Mouse (Mus musculus): ENCODE measurements around the gene Mettl22. TPM values are rescaled to one million over a fixed set of nuclear protein-coding genes. Genes with fewer than 3 reads are reported as not detected.
A peak's percentile ranks its signal among the peaks of the same experiment; 100 is the strongest.

Mettl22 gene
- polyA plus RNA-seq (2012; rRNA removed) = 27.9 and 28.3 TPM in 2 replicates

- Histone ChIP-seq H3K4me1 (replicated peaks; ENCODE audit: control insufficient read depth, insufficient read depth, low read length) (peaks cover 10% of the 10 kb centered on the region), H3K27me3 (ENCODE audit: control insufficient read depth, insufficient read depth, low read length) (no peaks in the 10 kb centered on the region), H3K36me3 (ENCODE audit: control insufficient read depth, insufficient read depth, low read length) (no peaks in the 10 kb centered on the region), H3K4me3 (ENCODE audit: control insufficient read depth, insufficient read depth, low read length) (peak within 1 kb of the TSS; percentile 81), H3K27ac (ENCODE audit: control insufficient read depth, insufficient read depth, low read length) (no peak within 1 kb of the TSS)
- peak; percentile 67; the same call in 1 of the 2 replicates for TF ChIP-seq POLR2A (IDR thresholded peaks at IDR 0.05; ENCODE audit: control insufficient read depth, extremely low read depth, insufficient read depth, low read length, poor library complexity)
- TF ChIP-seq CTCF (IDR thresholded peaks at IDR 0.05; ENCODE audit: borderline replicate concordance, control insufficient read depth, extremely low read depth, insufficient read depth, low read length, poor library complexity) = 0 out of 2 replicates have a peak, but pooled peaks have one; percentile 50
- WGBS = 1% methylated on average over 48 of the region's 48 CpGs
- peak; percentile 89 for DNase-seq
Observed at GRCm38 (mm10) chr16:8470603-8471481, at the start of gene Mettl22. Gene Mettl22 (plus strand): TSS chr16:8470788.

GRCm38 (mm10) chr16:8420842-8421241 lies 49.7 kb upstream of the Mettl22 start:
- H3K27ac ChIP-seq (ENCODE audit: control insufficient read depth, insufficient read depth, low read length) = no peak overlapping the region
- H3K27me3 ChIP-seq (ENCODE audit: control insufficient read depth, insufficient read depth, low read length) = peaks cover 2% of the 10 kb centered on the region; the same call in 1 of the 2 replicates
- no peaks in the 10 kb centered on the region for H3K4me1 ChIP-seq (replicated peaks; ENCODE audit: control insufficient read depth, insufficient read depth, low read length)
- no peak for DNase-seq
- no peak for TF ChIP-seq POLR2A (IDR thresholded peaks at IDR 0.05; ENCODE audit: control insufficient read depth, extremely low read depth, insufficient read depth, low read length, poor library complexity)
- no peak for TF ChIP-seq CTCF (IDR thresholded peaks at IDR 0.05; ENCODE audit: borderline replicate concordance, control insufficient read depth, extremely low read depth, insufficient read depth, low read length, poor library complexity)
- no peak overlapping the region for H3K4me3 ChIP-seq (ENCODE audit: control insufficient read depth, insufficient read depth, low read length)
- no peaks in the 10 kb centered on the region for H3K36me3 ChIP-seq (ENCODE audit: control insufficient read depth, insufficient read depth, low read length)
- 89% methylated on average over 4 of the region's 4 CpGs for WGBS

GRCm38 (mm10) chr16:8423626-8424114 lies 46.9 kb upstream of the Mettl22 start:
- Histone ChIP-seq H3K27ac (ENCODE audit: control insufficient read depth, insufficient read depth, low read length) (no peak overlapping the region), H3K4me1 (replicated peaks; ENCODE audit: control insufficient read depth, insufficient read depth, low read length) (no peaks in the 10 kb centered on the region), H3K36me3 (ENCODE audit: control insufficient read depth, insufficient read depth, low read length) (no peaks in the 10 kb centered on the region), H3K4me3 (ENCODE audit: control insufficient read depth, insufficient read depth, low read length) (no peak overlapping the region), H3K27me3 (ENCODE audit: control insufficient read depth, insufficient read depth, low read length) (peaks cover 2% of the 10 kb centered on the region; the same call in 1 of the 2 replicates)
- TF ChIP-seq CTCF (IDR thresholded peaks at IDR 0.05; ENCODE audit: borderline replicate concordance, control insufficient read depth, extremely low read depth, insufficient read depth, low read length, poor library complexity) = no peak
- no peak for TF ChIP-seq POLR2A (IDR thresholded peaks at IDR 0.05; ENCODE audit: control insufficient read depth, extremely low read depth, insufficient read depth, low read length, poor library complexity)
- WGBS = 60% methylated on average over 7 of the region's 7 CpGs
- DNase-seq = no peak

GRCm38 (mm10) chr16:8424161-8424970 lies 46.2 kb upstream of the Mettl22 start:
- peaks cover 2% of the 10 kb centered on the region; the same call in 1 of the 2 replicates for H3K27me3 ChIP-seq (ENCODE audit: control insufficient read depth, insufficient read depth, low read length)
- no peaks in the 10 kb centered on the region for H3K36me3 ChIP-seq (ENCODE audit: control insufficient read depth, insufficient read depth, low read length)
- no peak overlapping the region for H3K27ac ChIP-seq (ENCODE audit: control insufficient read depth, insufficient read depth, low read length)
- WGBS = 7% methylated on average over 43 of the region's 43 CpGs
- H3K4me1 ChIP-seq (replicated peaks; ENCODE audit: control insufficient read depth, insufficient read depth, low read length) = no peaks in the 10 kb centered on the region
- TF ChIP-seq CTCF (IDR thresholded peaks at IDR 0.05; ENCODE audit: borderline replicate concordance, control insufficient read depth, extremely low read depth, insufficient read depth, low read length, poor library complexity) = no peak
- TF ChIP-seq POLR2A (IDR thresholded peaks at IDR 0.05; ENCODE audit: control insufficient read depth, extremely low read depth, insufficient read depth, low read length, poor library complexity) = no peak
- no peak overlapping the region for H3K4me3 ChIP-seq (ENCODE audit: control insufficient read depth, insufficient read depth, low read length)
- no peak for DNase-seq

- no peak for TF ChIP-seq CTCF (IDR thresholded peaks at IDR 0.05; ENCODE audit: borderline replicate concordance, control insufficient read depth, extremely low read depth, insufficient read depth, low read length, poor library complexity)
- no peak for TF ChIP-seq POLR2A (IDR thresholded peaks at IDR 0.05; ENCODE audit: control insufficient read depth, extremely low read depth, insufficient read depth, low read length, poor library complexity)
- Histone ChIP-seq H3K4me3 (ENCODE audit: control insufficient read depth, insufficient read depth, low read length) (no peak within 1 kb of the TSS), H3K36me3 (ENCODE audit: control insufficient read depth, insufficient read depth, low read length) (no peaks in the 10 kb centered on the region), H3K27me3 (ENCODE audit: control insufficient read depth, insufficient read depth, low read length) (peaks cover 2% of the 10 kb centered on the region; the same call in 1 of the 2 replicates), H3K4me1 (replicated peaks; ENCODE audit: control insufficient read depth, insufficient read depth, low read length) (no peaks in the 10 kb centered on the region), H3K27ac (ENCODE audit: control insufficient read depth, insufficient read depth, low read length) (no peak within 1 kb of the TSS)
- DNase-seq = no peak
- 6% methylated on average over 16 of the region's 16 CpGs for WGBS
Observed at GRCm38 (mm10) chr16:8424971-8425330, 45.6 kb upstream of the Mettl22 start, which contains the start of gene Tmem114. Gene Tmem114 (minus strand): TSS chr16:8425136.

- Histone ChIP-seq H3K4me3 (ENCODE audit: control insufficient read depth, insufficient read depth, low read length) (no peak overlapping the region), H3K4me1 (replicated peaks; ENCODE audit: control insufficient read depth, insufficient read depth, low read length) (no peaks in the 10 kb centered on the region), H3K27ac (ENCODE audit: control insufficient read depth, insufficient read depth, low read length) (no peak overlapping the region), H3K27me3 (ENCODE audit: control insufficient read depth, insufficient read depth, low read length) (peaks cover 2% of the 10 kb centered on the region; the same call in 1 of the 2 replicates), H3K36me3 (ENCODE audit: control insufficient read depth, insufficient read depth, low read length) (no peaks in the 10 kb centered on the region)
- TF ChIP-seq POLR2A (IDR thresholded peaks at IDR 0.05; ENCODE audit: control insufficient read depth, extremely low read depth, insufficient read depth, low read length, poor library complexity) = no peak
- 78% methylated on average over 5 of the region's 5 CpGs for WGBS
- DNase-seq = no peak
Observed at GRCm38 (mm10) chr16:8425736-8426135, 44.9 kb upstream of the Mettl22 start.
